Mouse (Mus musculus): Measurements from ENCODE around the gene Gm20388.

Gene Gm20388

GRCm38 (mm10) chr8:121932668-121933520 lies 2022.3 kb downstream of the Gm20388 start:
- DNase-seq (ENCODE audit: extremely low spot score, low spot score), result no peak

- DNase-seq (ENCODE audit: extremely low spot score, low spot score), result no peak
Observed at GRCm38 (mm10) chr8:121934506-121934905, 2023.9 kb downstream of the Gm20388 start.

GRCm38 (mm10) chr8:121934923-121935322 lies 2024.3 kb downstream of the Gm20388 start:
- no peak for DNase-seq (ENCODE audit: extremely low spot score, low spot score)

GRCm38 (mm10) chr8:121935341-121936294 lies 2025.0 kb downstream of the Gm20388 start:
- DNase-seq (ENCODE audit: extremely low spot score, low spot score), result no peak

- DNase-seq (ENCODE audit: extremely low spot score, low spot score), result no peak
Observed at GRCm38 (mm10) chr8:121936391-121936790, 2025.8 kb downstream of the Gm20388 start.

GRCm38 (mm10) chr8:121938732-121939131 lies 2028.1 kb downstream of the Gm20388 start:
- no peak for DNase-seq (ENCODE audit: extremely low spot score, low spot score)

- DNase-seq (ENCODE audit: extremely low spot score, low spot score), result no peak
Observed at GRCm38 (mm10) chr8:121943057-121943540, 2032.5 kb downstream of the Gm20388 start.

- no peak for DNase-seq (ENCODE audit: extremely low spot score, low spot score)
Observed at GRCm38 (mm10) chr8:121943716-121944115, 2033.1 kb downstream of the Gm20388 start.

GRCm38 (mm10) chr8:121944831-121945230 lies 2034.2 kb downstream of the Gm20388 start, which contains the start of gene Car5a:
Gene Car5a (minus strand): TSS chr8:121944904.
- DNase-seq (ENCODE audit: extremely low spot score, low spot score), result no peak

- no peak for DNase-seq (ENCODE audit: extremely low spot score, low spot score)
Observed at GRCm38 (mm10) chr8:121946351-121946750, 2035.7 kb downstream of the Gm20388 start.

- DNase-seq (ENCODE audit: extremely low spot score, low spot score), result no peak
Observed at GRCm38 (mm10) chr8:121947047-121947752, 2036.6 kb downstream of the Gm20388 start.

- peak; percentile 90 for DNase-seq (ENCODE audit: extremely low spot score, low spot score)
Observed at GRCm38 (mm10) chr8:121947753-121948141, 2037.1 kb downstream of the Gm20388 start.

GRCm38 (mm10) chr8:121948321-121949145 lies 2037.9 kb downstream of the Gm20388 start:
- DNase-seq (ENCODE audit: extremely low spot score, low spot score), result no peak

- no peak for DNase-seq (ENCODE audit: extremely low spot score, low spot score)
Observed at GRCm38 (mm10) chr8:121949222-121949800, 2038.7 kb downstream of the Gm20388 start, which contains the start of gene Banp. Gene Banp (plus strand): TSS chr8:121949750.

- peak; percentile 98 for DNase-seq (ENCODE audit: extremely low spot score, low spot score)
Observed at GRCm38 (mm10) chr8:121949941-121950748, 2039.5 kb downstream of the Gm20388 start.

GRCm38 (mm10) chr8:121950749-121951655 lies 2040.4 kb downstream of the Gm20388 start:
- DNase-seq (ENCODE audit: extremely low spot score, low spot score), result peak; percentile 63

- DNase-seq (ENCODE audit: extremely low spot score, low spot score), result no peak
Observed at GRCm38 (mm10) chr8:121951656-121952009, 2041.0 kb downstream of the Gm20388 start.

GRCm38 (mm10) chr8:121952122-121952521 lies 2041.5 kb downstream of the Gm20388 start:
- no peak for DNase-seq (ENCODE audit: extremely low spot score, low spot score)
